Comparison of ENCODE assay signal across 8 mouse cellular contexts in genomic region chr11:82780983-82781903, GRCm38 (mm10). TPM values are rescaled to one million over a fixed set of nuclear protein-coding genes. Genes with fewer than 3 reads are reported as not detected.
DNase-seq lines count a peak whose midpoint lies in the region; ATAC-seq and TF ChIP-seq lines count a peak whose summit lies in the region.

Gene Lig3 (plus strand): TSS chr11:82781108.

- peaks cover 22% of the 10 kb centered on the region for H3K4me1 ChIP-seq in hindbrain, embryonic 10.5 days (replicated peaks)
- H3K4me1 ChIP-seq in lung, postnatal 0 days (ENCODE audit: insufficient read depth, low read depth, low read length): peaks cover 8% of the 10 kb centered on the region; the same call in 1 of the 2 replicates

- H3K4me2 ChIP-seq in lung, postnatal 0 days (replicated peaks; ENCODE audit: low read depth, low read length): peak within 1 kb of the TSS; percentile 62

- TF ChIP-seq EP300 in lung, postnatal 0 days (IDR thresholded peaks at IDR 0.05): no peak

- peak; percentile 96 for ATAC-seq in frontal cortex, adult (ENCODE audit: low TSS enrichment)
- ATAC-seq in lung, postnatal 0 days: peak; percentile 96

- H3K4me3 ChIP-seq in hindbrain, embryonic 10.5 days: peak within 1 kb of the TSS; percentile 81
- peak within 1 kb of the TSS; percentile 95 for H3K4me3 ChIP-seq in lung, postnatal 0 days (ENCODE audit: low read depth, low read length)

- DNase-seq in MN1 (ENCODE audit: low spot score): peak; percentile 93
- peak; percentile 95 for DNase-seq in cerebellum, adult 9-10 months
- DNase-seq in hindbrain, embryonic 10.5 days (ENCODE audit: low spot score): peak; percentile 94
- peak; percentile 94 for DNase-seq in layer of hippocampus, adult 9-11 months
- peak; percentile 98 for DNase-seq in lung, postnatal 0 days (ENCODE audit: low spot score)
- peak; percentile 89 for DNase-seq in ovary, postnatal 14 days (ENCODE audit: low spot score)
- peak; percentile 96 for DNase-seq in thymus, postnatal 14 days

- H3K36me3 ChIP-seq in hindbrain, embryonic 10.5 days: peaks cover 32% of the 10 kb centered on the region
- no peaks in the 10 kb centered on the region for H3K36me3 ChIP-seq in lung, postnatal 0 days (ENCODE audit: insufficient read depth, low read length)

- WGBS in hindbrain, embryonic 10.5 days: under 1% methylated on average over 90 of the region's 90 CpGs
- under 1% methylated on average over 78 of the region's 90 CpGs for WGBS in lung, postnatal 0 days

- H3K9me3 ChIP-seq in hindbrain, embryonic 10.5 days: no peaks in the 10 kb centered on the region
- no peaks in the 10 kb centered on the region for H3K9me3 ChIP-seq in lung, postnatal 0 days (ENCODE audit: low read length)

- TF ChIP-seq CTCF in lung, postnatal 0 days (IDR thresholded peaks at IDR 0.05): peak; percentile 33

- H3K27ac ChIP-seq in hindbrain, embryonic 10.5 days: peak within 1 kb of the TSS; percentile 99
- peak within 1 kb of the TSS; percentile 96 for H3K27ac ChIP-seq in lung, postnatal 0 days (ENCODE audit: low read length)

- peak within 1 kb of the TSS; percentile 96 for H3K9ac ChIP-seq in lung, postnatal 0 days (replicated peaks; ENCODE audit: low read depth)

- H3K27me3 ChIP-seq in hindbrain, embryonic 10.5 days (ENCODE audit: insufficient read depth, poor library complexity, severe bottlenecking): no peaks in the 10 kb centered on the region
- H3K27me3 ChIP-seq in lung, postnatal 0 days (replicated peaks; ENCODE audit: insufficient read depth, low read length): no peaks in the 10 kb centered on the region

RNA-seq across cellular contexts. Expression of gene Lig3, which starts in this region (rescaled TPM):
- polyA plus RNA-seq in hindbrain, embryonic 10.5 days (2016; fragmentation: Nextera tagmentation; extraction: Ambion mirVana): 43.2 and 44.1 TPM in 2 replicates
- 10.9 and 11.6 TPM in 2 replicates for polyA plus RNA-seq in lung, postnatal 0 days (2015; fragmentation: Nextera tagmentation; extraction: Ambion mirVana)

Comparison
In these comparisons a context has a peak if more than half of its experiments do, and no peak if none do; other contexts are left out.
1. Peak in every context shown above with its lines: DNase-seq, ATAC-seq, H3K4me3 ChIP-seq and H3K27ac ChIP-seq.